Mouse (Mus musculus): Measurements from ENCODE around the gene Adk.

DNA sequence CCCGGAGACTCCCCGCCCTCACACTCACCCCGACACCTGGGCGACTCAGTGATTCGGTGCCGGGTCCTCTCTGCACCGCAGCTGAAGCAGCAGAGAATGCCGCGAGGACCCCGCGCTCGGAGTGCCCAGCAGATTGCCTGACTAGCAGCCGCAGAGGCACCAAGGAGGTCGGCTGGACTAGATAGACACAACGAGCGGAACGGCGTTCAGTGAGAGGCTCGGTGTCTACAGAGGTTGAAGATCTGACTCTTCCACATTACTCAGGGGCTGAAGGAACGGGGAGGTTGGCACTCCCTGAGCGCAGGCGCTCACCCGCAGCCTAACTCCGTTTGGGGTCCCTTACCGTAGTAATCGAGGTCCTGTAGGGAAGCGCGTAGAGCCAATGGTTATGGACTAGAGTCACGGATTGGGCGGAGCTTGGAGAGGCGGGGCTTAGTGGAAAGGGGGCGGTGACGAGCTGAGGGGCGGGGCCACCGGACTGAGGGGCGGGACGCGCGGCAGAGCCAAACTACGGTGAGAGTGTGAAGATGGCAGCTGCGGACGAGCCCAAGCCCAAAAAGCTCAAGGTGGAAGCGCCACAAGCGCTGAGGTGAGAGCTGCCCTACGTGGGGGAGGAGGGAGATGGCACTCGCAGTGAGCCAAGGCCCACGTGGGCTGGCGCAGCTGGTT is at the start of gene Adk, which contains the start of gene Ap3m1:
- TF ChIP-seq GATA1 (IDR thresholded peaks at IDR 0.05; ENCODE audit: low read length) (no peak), TAL1 (IDR thresholded peaks at IDR 0.05; ENCODE audit: low read length) (no peak)

All from erythroblast, embryonic 14.5 days (primary cell).